Mouse (Mus musculus) midbrain, postnatal 0 days (tissue): ENCODE measurements around the gene Srp68. TPM values are rescaled to one million over a fixed set of nuclear protein-coding genes. Genes with fewer than 3 reads are reported as not detected.

Experiments used
- ATAC-seq: fragments of 200-750 bp; cut with Nextera tagmentation; 2 replicates; pipeline ENCODE4 v1.8.0; 2017; ENCODE audit warnings: moderate number of reproducible peaks, mild to moderate bottlenecking, moderate TSS enrichment, moderate library complexity; ENCODE audit not compliant: low FRiP score
- DNase-seq: peaks from one replicate; pipeline ENCODE4 v3.0.0-alpha.2; 2015; ENCODE audit warnings: low spot score
- H3K27ac ChIP-seq: fragments of 300-500 bp; sonication (generic); 2 replicates; pipeline ENCODE4 v1.5.1; 2014; ENCODE audit warnings: low read depth, mild to moderate bottlenecking, low read length, mixed read lengths
- H3K27me3 ChIP-seq: fragments of 300-500 bp; sonication (generic); 2 replicates; pipeline ENCODE4 v1.6.1; 2014; ENCODE audit warnings: low read length, control low read depth, mixed read lengths; ENCODE audit not compliant: insufficient read depth
- H3K36me3 ChIP-seq: fragments of 300-500 bp; sonication (generic); 2 replicates; pipeline ENCODE4 v1.6.1; 2014; ENCODE audit warnings: low read length, control low read depth, mixed read lengths; ENCODE audit not compliant: insufficient read depth
- H3K4me1 ChIP-seq: fragments of 300-500 bp; sonication (generic); 2 replicates; pipeline ENCODE4 v1.6.1; 2014; ENCODE audit warnings: mild to moderate bottlenecking, control low read depth, antibody characterized with exemption, low read length, mixed read lengths; ENCODE audit not compliant: insufficient read depth
- H3K4me2 ChIP-seq: fragments of 300-500 bp; sonication (generic); 2 replicates; pipeline ENCODE4 v1.6.1; 2014; ENCODE audit warnings: low read depth, mild to moderate bottlenecking, low read length, mixed read lengths; ENCODE audit not compliant: poor library complexity, severe bottlenecking
- H3K4me3 ChIP-seq: fragments of 300-500 bp; sonication (generic); 2 replicates; pipeline ENCODE4 v1.5.1; 2014; ENCODE audit warnings: low read depth, mild to moderate bottlenecking, low read length, moderate library complexity
- H3K9ac ChIP-seq: fragments of 300-500 bp; sonication (generic); replicated peaks from 2 replicates; pipeline ENCODE4 v1.6.1; 2014; ENCODE audit warnings: mild to moderate bottlenecking, low read length, moderate library complexity, mixed read lengths; ENCODE audit not compliant: poor library complexity, severe bottlenecking
- H3K9me3 ChIP-seq: fragments of 300-500 bp; sonication (generic); 2 replicates; pipeline ENCODE4 v1.6.1; 2016; ENCODE audit warnings: low read length, control low read depth
- CTCF ChIP-seq: IDR thresholded peaks from 2 replicates; pipeline ENCODE4 v1.5.1; 2016; ENCODE audit warnings: antibody characterized with exemption, mild to moderate bottlenecking
- WGBS: fragments of 180-500 bp; shearing (Covaris S2); extraction: QIAGEN DNeasy Blood & Tissue Kit; methylation state at CpG from one replicate; pipeline ENCODE4 v1.1.7; 2014; 5-methylcytosine and 5-hydroxymethylcytosine counted together
- polyA plus RNA-seq: library from polyadenylated mRNA; unstranded; fragments of >200 nt; fragmentation: Nextera tagmentation; extraction: Ambion mirVana; gene quantifications from 2 replicates; pipeline ENCODE4 v1.2.1, GENCODE M21; 2015
- total RNA-seq: library from RNA; depleted of rRNA; stranded (reverse); fragments of >200 nt; gene quantifications from 2 replicates; pipeline ENCODE4 v1.2.3, GENCODE M21; 2014

The Srp68 gene
- total and polyA plus RNA-seq, 2 experiments from 2014 or later = 17.7 to 47.9 TPM

DNA sequence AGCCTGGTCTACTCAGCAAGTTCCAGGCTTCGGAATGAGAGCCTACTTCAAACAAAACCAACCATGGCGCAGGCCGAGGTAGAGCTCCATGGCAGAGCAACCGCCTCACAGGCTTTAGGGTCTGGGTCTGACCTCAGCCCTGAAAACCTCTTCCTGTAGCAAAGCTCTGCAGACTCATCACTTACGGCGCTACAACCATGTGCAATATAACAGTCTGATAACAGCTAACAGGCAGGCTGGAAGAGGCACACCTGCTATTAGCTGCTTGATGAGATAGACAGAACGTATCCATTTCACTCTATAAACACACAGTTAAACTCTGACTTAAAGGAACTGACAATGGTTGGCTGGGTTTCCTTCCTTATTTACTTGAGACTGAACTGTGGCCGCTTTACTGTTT is 14.6 kb downstream of the Srp68 start:
- no peak for TF ChIP-seq CTCF
- Histone ChIP-seq H3K27ac (no peak overlapping the region), H3K27me3 (no peaks in the 10 kb centered on the region), H3K4me1 (no peaks in the 10 kb centered on the region), H3K36me3 (peaks cover 75% of the 10 kb centered on the region), H3K9me3 (no peaks in the 10 kb centered on the region), H3K9ac (no peak overlapping the region), H3K4me3 (no peak overlapping the region), H3K4me2 (no peak overlapping the region)
- ATAC-seq = no peak
- WGBS = 96% methylated on average over 8 of the region's 8 CpGs
- DNase-seq = no peak

DNA sequence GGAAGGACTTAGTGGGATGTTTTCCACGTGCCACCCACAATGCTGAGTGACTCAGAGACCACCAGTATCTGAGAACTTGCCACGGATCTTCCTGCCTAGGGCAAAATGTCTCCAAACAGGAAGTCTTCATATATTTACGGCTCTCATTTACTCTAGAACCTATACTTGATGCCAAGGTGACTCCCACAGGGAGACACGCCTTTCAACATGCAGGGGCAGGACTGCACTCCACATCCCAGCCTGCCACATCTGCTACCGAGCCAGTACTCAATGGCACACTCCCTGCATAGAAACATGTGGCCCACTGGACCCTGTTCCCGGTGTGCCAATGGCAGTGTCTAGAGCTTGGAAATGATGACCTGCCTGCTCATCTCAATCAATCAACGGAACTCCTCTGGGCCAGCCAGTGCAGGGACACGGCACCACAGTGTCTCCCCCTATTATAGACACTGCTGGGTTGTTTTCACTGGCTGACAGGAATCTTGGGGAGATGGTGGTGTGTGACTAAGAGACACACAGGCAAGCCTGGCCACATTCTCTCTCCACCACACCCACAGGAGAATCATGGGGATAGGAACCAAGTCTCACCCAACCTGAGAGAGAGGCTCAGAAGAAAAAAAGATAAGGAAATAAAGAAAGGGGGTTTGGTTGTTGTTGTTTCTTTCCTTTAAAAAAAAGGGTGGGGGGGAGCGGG is 17.9 kb downstream of the Srp68 start:
- ATAC-seq = no peak
- WGBS = 91% methylated on average over 9 of the region's 9 CpGs
- Histone ChIP-seq H3K9me3 (no peaks in the 10 kb centered on the region), H3K27me3 (no peaks in the 10 kb centered on the region), H3K4me3 (no peak overlapping the region), H3K9ac (no peak overlapping the region), H3K27ac (no peak overlapping the region), H3K4me2 (no peak overlapping the region), H3K36me3 (peaks cover 75% of the 10 kb centered on the region), H3K4me1 (no peaks in the 10 kb centered on the region)
- DNase-seq = no peak
- TF ChIP-seq CTCF = no peak

DNA sequence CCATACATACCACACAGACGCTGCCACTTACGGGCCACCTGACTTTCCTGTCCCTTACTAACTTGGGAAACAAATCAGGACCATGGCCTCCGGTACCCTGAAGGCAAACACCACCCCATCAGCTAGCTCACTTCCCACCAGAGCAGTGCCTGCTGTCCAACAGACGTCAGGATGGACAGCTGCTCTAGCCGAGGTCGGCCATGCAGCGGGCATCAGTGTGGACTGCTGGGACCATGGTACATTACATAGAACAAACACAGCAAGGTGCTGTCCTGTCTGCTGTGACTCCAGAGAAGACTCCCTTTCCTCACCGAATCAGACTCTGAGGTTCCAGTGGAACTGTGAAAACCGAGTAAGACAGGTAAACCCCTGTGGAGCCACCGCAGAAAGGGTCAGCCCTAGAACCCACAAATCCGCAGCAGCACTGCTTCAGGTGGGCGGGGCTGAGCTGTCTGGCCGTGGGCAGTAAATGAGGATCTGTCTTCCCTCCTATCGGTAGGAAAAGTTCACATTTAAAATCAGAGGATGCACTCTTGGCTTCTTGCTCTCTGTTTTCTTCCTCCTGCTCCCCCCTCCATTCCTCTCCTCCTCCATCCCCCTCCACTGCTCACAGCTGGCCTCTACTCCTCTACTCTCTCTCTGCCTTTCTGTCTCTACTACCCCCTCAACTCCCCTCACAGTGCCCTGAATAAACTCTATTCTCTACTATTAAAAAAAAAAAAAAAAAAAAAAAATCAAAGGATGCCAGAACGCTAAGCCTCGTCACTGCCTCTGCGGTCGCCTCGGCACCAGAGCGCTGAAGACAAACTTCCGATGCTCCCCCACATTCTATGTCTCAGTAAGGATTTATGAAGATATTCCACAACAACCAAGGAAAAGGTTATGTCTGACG is 18.7 kb downstream of the Srp68 start:
- DNase-seq = no peak
- H3K9ac ChIP-seq = no peak overlapping the region
- no peak overlapping the region for H3K27ac ChIP-seq
- no peaks in the 10 kb centered on the region for H3K27me3 ChIP-seq
- no peak for TF ChIP-seq CTCF
- no peaks in the 10 kb centered on the region for H3K4me1 ChIP-seq
- no peak overlapping the region for H3K4me3 ChIP-seq
- H3K4me2 ChIP-seq = no peak overlapping the region
- H3K36me3 ChIP-seq = peaks cover 75% of the 10 kb centered on the region
- no peak for ATAC-seq
- WGBS = 83% methylated on average over 22 of the region's 22 CpGs
- H3K9me3 ChIP-seq = no peaks in the 10 kb centered on the region

GRCm38 (mm10) chr11:116254627-116255026 is 19.4 kb downstream of the Srp68 start:
- DNase-seq (no peak), ATAC-seq (no peak)
- H3K4me2 ChIP-seq = no peak overlapping the region
- peaks cover 75% of the 10 kb centered on the region for H3K36me3 ChIP-seq
- TF ChIP-seq CTCF = no peak
- no peak overlapping the region for H3K27ac ChIP-seq
- H3K27me3 ChIP-seq = no peaks in the 10 kb centered on the region
- H3K9ac ChIP-seq = no peak overlapping the region
- H3K9me3 ChIP-seq = no peaks in the 10 kb centered on the region
- WGBS = 82% methylated on average over 9 of the region's 9 CpGs
- no peak overlapping the region for H3K4me3 ChIP-seq
- no peaks in the 10 kb centered on the region for H3K4me1 ChIP-seq

DNA sequence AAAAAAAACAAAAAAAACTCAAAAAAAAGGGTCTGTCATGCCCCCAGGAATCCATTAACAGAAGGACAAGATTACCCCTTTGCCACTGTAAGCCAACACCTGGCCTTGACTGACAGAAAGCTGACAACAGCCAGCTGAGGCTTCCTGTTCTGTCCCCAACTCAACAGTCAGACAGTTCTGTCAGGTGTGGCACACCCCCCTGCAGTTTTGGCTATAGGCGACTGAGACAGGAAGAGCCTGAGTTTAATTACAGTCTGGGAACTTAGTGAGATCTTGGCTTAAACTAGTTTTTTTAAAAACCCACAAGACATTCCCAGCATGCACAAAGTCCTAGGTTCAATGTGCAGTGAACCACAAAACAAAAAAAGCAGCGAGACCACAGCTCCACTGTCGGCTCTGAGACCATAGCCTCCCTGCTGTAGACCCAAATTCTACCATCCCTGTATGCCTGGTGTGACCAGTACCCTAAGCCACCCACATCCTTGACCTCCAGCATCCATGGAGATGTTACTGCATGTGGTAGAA is 20.9 kb downstream of the Srp68 start:
- no peaks in the 10 kb centered on the region for H3K27me3 ChIP-seq
- peaks cover 77% of the 10 kb centered on the region for H3K36me3 ChIP-seq
- H3K4me2 ChIP-seq = no peak overlapping the region
- TF ChIP-seq CTCF = no peak
- 81% methylated on average over 3 of the region's 3 CpGs for WGBS
- H3K9me3 ChIP-seq = no peaks in the 10 kb centered on the region
- no peak overlapping the region for H3K27ac ChIP-seq
- H3K4me1 ChIP-seq = no peaks in the 10 kb centered on the region
- no peak overlapping the region for H3K9ac ChIP-seq
- no peak for DNase-seq
- H3K4me3 ChIP-seq = no peak overlapping the region
- no peak for ATAC-seq

GRCm38 (mm10) chr11:116250898-116251297 is 23.1 kb downstream of the Srp68 start:
- H3K27me3 ChIP-seq = no peaks in the 10 kb centered on the region
- no peaks in the 10 kb centered on the region for H3K9me3 ChIP-seq
- DNase-seq (no peak), ATAC-seq (no peak)
- WGBS = 93% methylated on average over 8 of the region's 8 CpGs
- no peak overlapping the region for H3K4me3 ChIP-seq
- no peak overlapping the region for H3K9ac ChIP-seq
- H3K27ac ChIP-seq = no peak overlapping the region
- no peaks in the 10 kb centered on the region for H3K4me1 ChIP-seq
- H3K4me2 ChIP-seq = no peak overlapping the region
- TF ChIP-seq CTCF = no peak
- peaks cover 95% of the 10 kb centered on the region for H3K36me3 ChIP-seq
